Mouse (Mus musculus): ENCODE measurements around the gene Mpnd.

DNA sequence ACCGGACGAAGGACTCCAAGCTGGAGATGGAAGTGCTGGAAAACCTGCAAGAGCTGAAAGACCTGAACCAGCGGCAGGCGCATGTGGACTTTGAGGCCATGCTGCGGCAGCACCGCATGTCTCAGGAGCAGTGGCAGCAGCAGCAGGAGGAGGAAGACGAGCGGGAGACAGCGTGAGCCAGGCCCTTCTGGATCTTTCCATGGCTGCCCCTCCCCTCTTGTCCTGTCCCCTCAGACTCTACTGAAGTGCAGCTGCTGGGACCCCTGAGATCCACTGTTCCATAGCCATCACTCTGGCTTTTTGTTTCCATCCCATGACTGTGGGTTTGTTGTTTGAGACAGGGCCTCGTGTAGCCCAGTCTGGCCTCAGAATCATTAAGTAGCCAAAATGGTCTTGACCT, 41.0 kb upstream of the Mpnd start:
- TF ChIP-seq CTCF (IDR thresholded peaks at IDR 0.05; ENCODE audit: extremely low read depth, insufficient read length, insufficient replicate concordance, low read depth, low read length): no peak
- TF ChIP-seq POLR2A (IDR thresholded peaks at IDR 0.05; ENCODE audit: low read depth, low read length): no peak
